Mouse (Mus musculus) lung, postnatal 0 days (tissue): ENCODE results near the gene Cyp2s1.

Experiments
- CTCF ChIP-seq: IDR thresholded peaks from 2 replicates; pipeline ENCODE4 v1.5.1; 2016; ENCODE audit warnings: antibody characterized with exemption, mild to moderate bottlenecking
- EP300 ChIP-seq: IDR thresholded peaks from 2 replicates; pipeline ENCODE4 v1.6.1; 2016; ENCODE audit warnings: antibody characterized with exemption, mild to moderate bottlenecking, control low read depth

DNA sequence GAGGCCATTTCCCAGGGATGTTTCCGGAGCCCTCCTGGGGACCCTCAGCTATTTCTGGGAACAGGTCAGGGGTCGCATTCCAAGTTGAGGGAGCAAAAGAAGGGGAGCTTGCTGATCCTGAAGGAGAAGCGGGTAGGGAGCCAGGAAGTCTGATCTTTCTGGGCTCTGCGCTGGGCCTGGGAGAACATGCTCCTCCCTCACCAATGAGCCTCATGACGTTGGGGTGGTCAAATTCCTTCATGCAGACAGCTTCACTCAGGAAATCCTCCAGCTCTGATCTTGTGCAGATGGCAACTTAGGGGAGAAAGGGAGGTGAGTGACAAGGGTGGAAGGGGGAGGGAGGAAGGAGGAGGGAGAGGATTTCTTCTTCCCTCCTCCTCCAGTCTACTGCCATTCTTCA, 52.5 kb downstream of the Cyp2s1 start:
- TF ChIP-seq CTCF (no peak), EP300 (no peak)
